Mouse (Mus musculus) layer of hippocampus, adult 18-20 months (tissue): ENCODE results near the gene Gm4787. TPM values are rescaled to one million over a fixed set of nuclear protein-coding genes. Genes with fewer than 3 reads are reported as not detected.
"Not testable (repeated sequence)": the region's sequence is repeated elsewhere in the genome, so short reads cannot be mapped to it uniquely, and the experiment has no call there.

Source experiments
- DNase-seq, 2 experiments: peaks; one replicate each; pipeline ENCODE4 v3.0.0; 2022; ENCODE audit warnings: low spot score in 2 of 2
- long read RNA-seq: library from polyadenylated mRNA; stranded (forward); transcript quantifications from one replicate; pipeline ENCODE4 v2.0.0, GENCODE M21; 2021
- total RNA-seq, 2 experiments: library from RNA; stranded (reverse); gene quantifications; 2 replicates each; pipeline ENCODE4 v1.2.3; 2021

The Gm4787 gene
- total RNA-seq, result 1 to 10 TPM; 1.4 to 1.6 TPM
- long read RNA-seq, result 0 reads

GRCm38 (mm10) chr12:81379364-81379763 lies at the start of gene Gm4787:
Gene Gm4787 (minus strand): TSS chr12:81379464.
- DNase-seq, result not testable (repeated sequence)

GRCm38 (mm10) chr12:81421846-81422245 lies 42.6 kb upstream of the Gm4787 start, which contains the start of gene Adam4:
Gene Adam4 (minus strand): TSS chr12:81421946.
- DNase-seq, result no peak

GRCm38 (mm10) chr12:81413211-81413610 lies 33.9 kb upstream of the Gm4787 start:
- no peak for DNase-seq

- no peak for DNase-seq
These were observed 29.7 kb upstream of the Gm4787 start for GRCm38 (mm10) chr12:81408966-81409365.

GRCm38 (mm10) chr12:81402187-81402586 lies 22.9 kb upstream of the Gm4787 start:
- DNase-seq, result peak; percentile 42 to 85

GRCm38 (mm10) chr12:81333841-81334240 lies 45.4 kb downstream of the Gm4787 start:
- no peak for DNase-seq

GRCm38 (mm10) chr12:81332875-81333421 lies 46.3 kb downstream of the Gm4787 start, which contains the start of gene Slc8a3:
Gene Slc8a3 (minus strand): TSS chr12:81333180.
- peak; percentile 11 to 61 for DNase-seq

- peak; percentile 22 to 65 for DNase-seq
These were observed 47.1 kb downstream of the Gm4787 start for GRCm38 (mm10) chr12:81331937-81332874.

GRCm38 (mm10) chr12:81331046-81331638 lies 48.1 kb downstream of the Gm4787 start:
- DNase-seq, result no peak

Other genes with a start within 250 kb of the Gm4787 start
- gene Slc8a3, start 46.3 kb downstream of the Gm4787 start, total RNA-seq, result 10 to 100 TPM; 13.0 to 14.0 TPM
- 1 to 10 TPM; 1.5 to 2.7 TPM for gene Adam4, start 42.5 kb upstream of the Gm4787 start, total RNA-seq
- gene Cox16, start 105.7 kb upstream of the Gm4787 start, total RNA-seq, result 10 to 100 TPM; 39.7 to 40.3 TPM
- 10 to 100 TPM; 35.1 to 41.0 TPM for gene Gm20498, start 153.4 kb upstream of the Gm4787 start, total RNA-seq
- 10 to 100 TPM; 29.4 to 31.3 TPM for gene Synj2bp, start 153.4 kb upstream of the Gm4787 start, total RNA-seq
- gene Adam21, start 189.0 kb upstream of the Gm4787 start, total RNA-seq, result under 1 TPM in 1 of 2 experiments, not detected in 1; 0.20 TPM
- gene Med6, start 215.5 kb upstream of the Gm4787 start, total RNA-seq, result 10 to 100 TPM; 29.5 to 31.7 TPM